Comparison of ENCODE assay signal across 9 mouse cellular contexts in genomic region chr1:79640151-79640550, GRCm38 (mm10). TPM values are rescaled to one million over a fixed set of nuclear protein-coding genes. Genes with fewer than 3 reads are reported as not detected.
DNase-seq lines count a peak whose midpoint lies in the region; ATAC-seq and TF ChIP-seq lines count a peak whose summit lies in the region.
"Had no signal": no experiment of that assay in that cellular context is flagged by ENCODE, and none has a peak within 500 bp of the region (broad histone marks: within the 10 kb centered on the region; RNA-seq: fewer than 3 reads in every experiment).

No protein-coding gene starts in this region.

- no peaks in the 10 kb centered on the region for H3K27me3 ChIP-seq in CH12.LX (replicated peaks)
- no peaks in the 10 kb centered on the region for H3K27me3 ChIP-seq in embryonic facial prominence, embryonic 10.5 days (replicated peaks; ENCODE audit: low read depth, poor library complexity, severe bottlenecking)
- no peaks in the 10 kb centered on the region for H3K27me3 ChIP-seq in midbrain, embryonic 15.5 days (replicated peaks)
- H3K27me3 ChIP-seq: heart, embryonic 13.5 days; stomach, embryonic 15.5 days had no signal

- H3K4me2 ChIP-seq in CH12.LX (ENCODE audit: insufficient read depth, low read depth, poor library complexity, severe bottlenecking) = no peak overlapping the region
- no peak overlapping the region for H3K4me2 ChIP-seq in midbrain, embryonic 15.5 days
- H3K4me2 ChIP-seq: heart, embryonic 13.5 days; stomach, embryonic 15.5 days had no signal

- H3K27ac ChIP-seq in CH12.LX (ENCODE audit: insufficient read depth, low read depth) = no peak overlapping the region
- H3K27ac ChIP-seq in embryonic facial prominence, embryonic 10.5 days (replicated peaks) = no peak overlapping the region
- H3K27ac ChIP-seq in midbrain, embryonic 15.5 days = no peak overlapping the region
- H3K27ac ChIP-seq: heart, embryonic 13.5 days; stomach, embryonic 15.5 days had no signal

- WGBS in embryonic facial prominence, embryonic 10.5 days = 80% methylated on average over 7 of the region's 7 CpGs
- 44% methylated on average over 7 of the region's 7 CpGs for WGBS in midbrain, embryonic 15.5 days

- H3K4me3 ChIP-seq in CH12.LX (replicated peaks in 1 of 3; ENCODE audit: low read depth in 2 of 3, low read length in 2 of 3, poor library complexity in 1 of 3) = no peak overlapping the region
- no peak overlapping the region for H3K4me3 ChIP-seq in embryonic facial prominence, embryonic 10.5 days
- H3K4me3 ChIP-seq in midbrain, embryonic 15.5 days = no peak overlapping the region
- H3K4me3 ChIP-seq: heart, embryonic 13.5 days; stomach, embryonic 15.5 days had no signal

- peaks cover 2% of the 10 kb centered on the region for H3K9me3 ChIP-seq in CH12.LX (replicated peaks; ENCODE audit: low read length)
- H3K9me3 ChIP-seq in embryonic facial prominence, embryonic 10.5 days = no peaks in the 10 kb centered on the region
- H3K9me3 ChIP-seq in midbrain, embryonic 15.5 days = no peaks in the 10 kb centered on the region
- H3K9me3 ChIP-seq: heart, embryonic 13.5 days; stomach, embryonic 15.5 days had no signal

- H3K79me2 ChIP-seq in CH12.LX (replicated peaks; ENCODE audit: control insufficient read depth, extremely low read depth, insufficient read depth, poor library complexity, severe bottlenecking) = peaks cover 2% of the 10 kb centered on the region

- H3K36me3 ChIP-seq in CH12.LX (replicated peaks in 1 of 2; ENCODE audit: control insufficient read depth in 1 of 2, insufficient read depth in 1 of 2, low read length in 1 of 2) = peaks cover 0 to 40% of the 10 kb centered on the region in 2 experiments
- no peaks in the 10 kb centered on the region for H3K36me3 ChIP-seq in embryonic facial prominence, embryonic 10.5 days (replicated peaks)
- no peaks in the 10 kb centered on the region for H3K36me3 ChIP-seq in midbrain, embryonic 15.5 days (replicated peaks)
- H3K36me3 ChIP-seq: heart, embryonic 13.5 days; stomach, embryonic 15.5 days had no signal

- in situ Hi-C loops in CH12.LX (cut with MboI; ENCODE audit: low pct_ligation_motif_present, low pct_unique_long_range_greater_than_20kb, low sequenced_read_pairs) = loop anchor here (25.0 kb wide), 2 partner anchors 928 to 1103 kb away; no protein-coding TSS in a partner anchor

- TF ChIP-seq POLR2A in CH12.LX (IDR thresholded peaks at IDR 0.05; ENCODE audit: low read depth, low read length) = no peak

- dilution Hi-C loops in CH12.LX (cut with MboI; ENCODE audit: extremely low pct_ligation_motif_present, extremely low pct_unique_long_range_greater_than_20kb, low sequenced_read_pairs) = no loop called here

- no peak overlapping the region for H3K9ac ChIP-seq in CH12.LX (ENCODE audit: insufficient read depth, low read depth)
- no peak overlapping the region for H3K9ac ChIP-seq in midbrain, embryonic 15.5 days
- H3K9ac ChIP-seq: heart, embryonic 13.5 days; stomach, embryonic 15.5 days had no signal

- peak; percentile 63 for TF ChIP-seq RAD21 in CH12.LX (IDR thresholded peaks at IDR 0.05; ENCODE audit: low read depth, low read length)

- peak; percentile 33 for DNase-seq in CH12.LX (ENCODE audit: extremely low read depth)
- DNase-seq in adrenal gland, adult 2 months = peak; percentile 15
- DNase-seq in embryonic facial prominence, embryonic 10.5 days (ENCODE audit: low spot score) = peak; percentile 66
- DNase-seq in heart, postnatal 4 days = peak; percentile 73
- peak; percentile 63 to 80 for DNase-seq in layer of hippocampus, postnatal 14 days (ENCODE audit: low spot score in 2 of 2)
- peak; percentile 55 for DNase-seq in telencephalon, adult 2 months (ENCODE audit: low read depth, low spot score)

- ATAC-seq in midbrain, embryonic 15.5 days (replicated peaks) = peak; percentile 89

- peaks cover 9 to 51% of the 10 kb centered on the region in 2 experiments for H3K4me1 ChIP-seq in CH12.LX (ENCODE audit: control insufficient read depth in 1 of 2, insufficient read depth in 2 of 2)
- H3K4me1 ChIP-seq in embryonic facial prominence, embryonic 10.5 days = peaks cover 5% of the 10 kb centered on the region
- H3K4me1 ChIP-seq in midbrain, embryonic 15.5 days = 0 out of 2 replicates have a peak, but pooled peaks cover 4% of the 10 kb centered on the region
- H3K4me1 ChIP-seq: stomach, embryonic 15.5 days had no signal

- no peak for TF ChIP-seq EP300 in CH12.LX (IDR thresholded peaks at IDR 0.05; ENCODE audit: low read length)

- TF ChIP-seq CTCF in CH12.LX (conservative IDR thresholded peaks at IDR 0.05 in 1 of 2, IDR thresholded peaks at IDR 0.05 in 1 of 2; ENCODE audit: low read depth in 2 of 2, low read length in 2 of 2) = peak in 1 of 2 experiments; percentile 56; a peak in 2 of 4 replicates

TF ChIP-seq in CH12.LX, 34 proteins besides CTCF, POLR2A, EP300 and RAD21:
- peak; percentile 48 for TF ChIP-seq SMC3 (IDR thresholded peaks at IDR 0.05; ENCODE audit: low read depth, low read length)
- no peak for TF ChIP-seq POLR2AphosphoS2 (IDR thresholded peaks at IDR 0.05; ENCODE audit: low read depth, low read length)
- TF ChIP-seq MAZ (IDR thresholded peaks at IDR 0.05; ENCODE audit: low read depth, low read length) = no peak

RNA-seq across cellular contexts. Expression of gene Ap1s3, which starts 31.6 kb away (rescaled TPM):
- total RNA-seq in CH12.LX (2012; rRNA removed) = 10.5 and 12.5 TPM in 2 replicates
- total RNA-seq in CH12.LX (2014; rRNA removed) = 12.3 and 13.9 TPM in 2 replicates
- polyA plus RNA-seq in CH12.LX (2012; ENCODE audit: insufficient read length, low read depth) = 34.9 and 36.6 TPM in 2 replicates
- total RNA-seq in adrenal gland, adult 2 months (2021) = under 1 TPM; 0.46 to 0.59 TPM
- polyA plus RNA-seq in adrenal gland, adult 2 months (2012; rRNA removed) = 1.5 and 3.8 TPM in 2 replicates
- 0.24 and 0.41 TPM in 2 replicates for polyA plus RNA-seq in embryonic facial prominence, embryonic 10.5 days (2016; fragmentation: Nextera tagmentation; extraction: Ambion mirVana)
- total RNA-seq in heart, postnatal 4 days (2021) = 1 to 10 TPM; 2.4 to 3.2 TPM
- 1 to 10 TPM; 1.4 to 3.3 TPM for total RNA-seq in layer of hippocampus, postnatal 14 days (2021)
- polyA plus RNA-seq in midbrain, embryonic 15.5 days (2015; fragmentation: Nextera tagmentation; extraction: Ambion mirVana) = 0.15 and 0.37 TPM in 2 replicates

Comparison
In these comparisons a context has a peak if more than half of its experiments do, and no peak if none do; other contexts are left out.
1. DNase-seq: peak in every context shown above with its lines; median percentile 73 in heart, postnatal 4 days; 72 in layer of hippocampus, postnatal 14 days; 66 in embryonic facial prominence, embryonic 10.5 days; 55 in telencephalon, adult 2 months; 33 in CH12.LX; 15 in adrenal gland, adult 2 months.